Mouse (Mus musculus) C2C12 (cell line): Measurements from ENCODE around the gene Scn4a. TPM values are rescaled to one million over a fixed set of nuclear protein-coding genes. Genes with fewer than 3 reads are reported as not detected.

Experiments used
- H3K27me3 ChIP-seq: one replicate; pipeline ENCODE4 v1.6.1; 2011; ENCODE audit not compliant: control insufficient read depth, insufficient read depth, insufficient read length
- H3K36me3 ChIP-seq: one replicate; pipeline ENCODE4 v1.6.1; 2011; ENCODE audit not compliant: control insufficient read depth, insufficient read depth
- H3K4me3 ChIP-seq: one replicate; pipeline ENCODE4 v1.5.1; 2011; ENCODE audit warnings: mild to moderate bottlenecking, control low read depth; ENCODE audit not compliant: poor library complexity, insufficient read depth, severe bottlenecking
- H3K79me2 ChIP-seq: one replicate; pipeline ENCODE4 v1.6.1; 2011; ENCODE audit not compliant: control insufficient read depth, insufficient read depth
- H3K79me3 ChIP-seq: one replicate; pipeline ENCODE4 v1.6.1; 2011; ENCODE audit warnings: low read depth, control low read depth
- H3ac ChIP-seq: one replicate; pipeline ENCODE3; 2011; ENCODE audit warnings: low read depth; ENCODE audit not compliant: control insufficient read depth, insufficient read length
- CEBPB ChIP-seq: IDR thresholded peaks from one replicate; pipeline ENCODE4 v1.6.1; 2011; ENCODE audit warnings: low read depth, mild to moderate bottlenecking, control low read depth, moderate library complexity
- CTCF ChIP-seq: IDR thresholded peaks from one replicate; pipeline ENCODE4 v1.5.1; 2011; ENCODE audit not compliant: control insufficient read depth, insufficient read depth, insufficient read length
- FOSL1 ChIP-seq: IDR thresholded peaks from one replicate; pipeline ENCODE4 v1.8.0; 2011; ENCODE audit warnings: mild to moderate bottlenecking, low read length; ENCODE audit not compliant: poor library complexity, insufficient read depth, severe bottlenecking
- MAX ChIP-seq: IDR thresholded peaks from one replicate; pipeline ENCODE4 v1.6.1; 2011; ENCODE audit warnings: mild to moderate bottlenecking, control low read depth
- MYOD1 ChIP-seq: IDR thresholded peaks from one replicate; pipeline ENCODE4 v1.6.1; 2011; ENCODE audit warnings: low read depth; ENCODE audit not compliant: control insufficient read depth, insufficient read length
- MYOG ChIP-seq: IDR thresholded peaks from one replicate; pipeline ENCODE4 v1.6.1; 2011; ENCODE audit not compliant: control insufficient read depth, insufficient read length; ENCODE audit errors: extremely low read depth
- USF1 ChIP-seq: IDR thresholded peaks from one replicate; pipeline ENCODE4 v1.6.1; 2011; ENCODE audit warnings: low read depth, mild to moderate bottlenecking, control low read depth, moderate library complexity
- polyA plus RNA-seq: library from polyadenylated mRNA; unstranded; fragments of >200 nt; fragmentation: generic; extraction: Trizol; gene quantifications from one replicate; pipeline ENCODE4 v1.2.1, GENCODE M21; 2012; ENCODE audit warnings: missing spikeins

The Scn4a gene
- polyA plus RNA-seq, 1 experiment = 0.02 TPM

- TF ChIP-seq CTCF (peak; percentile 69), CEBPB (no peak)
- no peak overlapping the region for H3ac ChIP-seq
- peaks cover 8% of the 10 kb centered on the region for H3K36me3 ChIP-seq
- H3K79me3 ChIP-seq = no peaks in the 10 kb centered on the region
- no peaks in the 10 kb centered on the region for H3K79me2 ChIP-seq
- H3K27me3 ChIP-seq = no peaks in the 10 kb centered on the region
- H3K4me3 ChIP-seq = no peak overlapping the region
Measured at GRCm38 (mm10) chr11:106391546-106392188, 38.6 kb upstream of the Scn4a start.

- Histone ChIP-seq H3K27me3 (no peaks in the 10 kb centered on the region), H3K36me3 (peaks cover 4% of the 10 kb centered on the region), H3ac (no peak overlapping the region), H3K4me3 (no peak overlapping the region), H3K79me3 (no peaks in the 10 kb centered on the region), H3K79me2 (no peaks in the 10 kb centered on the region)
- TF ChIP-seq USF1 (no peak), FOSL1 (no peak), CEBPB (no peak), MYOG (no peak)
Measured at GRCm38 (mm10) chr11:106390757-106391156, 37.7 kb upstream of the Scn4a start.

- TF ChIP-seq CTCF (no peak), USF1 (no peak)
- H3ac ChIP-seq = no peak overlapping the region
- no peaks in the 10 kb centered on the region for H3K79me2 ChIP-seq
- H3K36me3 ChIP-seq = peaks cover 4% of the 10 kb centered on the region
- no peak overlapping the region for H3K4me3 ChIP-seq
- no peaks in the 10 kb centered on the region for H3K27me3 ChIP-seq
- no peaks in the 10 kb centered on the region for H3K79me3 ChIP-seq
Measured at GRCm38 (mm10) chr11:106389611-106390010, 36.5 kb upstream of the Scn4a start.

- no peaks in the 10 kb centered on the region for H3K36me3 ChIP-seq
- H3K4me3 ChIP-seq = no peak within 1 kb of the TSS
- no peaks in the 10 kb centered on the region for H3K79me3 ChIP-seq
- H3ac ChIP-seq = no peak within 1 kb of the TSS
- H3K27me3 ChIP-seq = no peaks in the 10 kb centered on the region
- no peak for TF ChIP-seq CEBPB
- TF ChIP-seq USF1 = peak; percentile 18
- no peak for TF ChIP-seq MYOG
- no peak for TF ChIP-seq MYOD1
- no peak for TF ChIP-seq MAX
- TF ChIP-seq CTCF = no peak
- no peak for TF ChIP-seq FOSL1
- H3K79me2 ChIP-seq = no peaks in the 10 kb centered on the region
Measured at GRCm38 (mm10) chr11:106387791-106388216, 34.7 kb upstream of the Scn4a start, which contains the start of gene Icam2. Gene Icam2, minus strand, starts transcription at chr11:106388075.

- TF ChIP-seq MAX (no peak), FOSL1 (no peak), CEBPB (no peak), MYOG (no peak), MYOD1 (no peak), USF1 (no peak), CTCF (no peak)
- Histone ChIP-seq H3ac (no peak overlapping the region), H3K27me3 (no peaks in the 10 kb centered on the region), H3K4me3 (no peak overlapping the region), H3K79me3 (no peaks in the 10 kb centered on the region), H3K36me3 (no peaks in the 10 kb centered on the region), H3K79me2 (no peaks in the 10 kb centered on the region)
Measured at GRCm38 (mm10) chr11:106387020-106387419, 33.9 kb upstream of the Scn4a start.

GRCm38 (mm10) chr11:106386409-106386808 is 33.3 kb upstream of the Scn4a start:
- no peaks in the 10 kb centered on the region for H3K79me2 ChIP-seq
- no peaks in the 10 kb centered on the region for H3K36me3 ChIP-seq
- TF ChIP-seq FOSL1 (no peak), MAX (no peak), USF1 (no peak), CTCF (no peak), MYOG (no peak)
- H3ac ChIP-seq = no peak overlapping the region
- H3K4me3 ChIP-seq = no peak overlapping the region
- H3K79me3 ChIP-seq = no peaks in the 10 kb centered on the region
- no peaks in the 10 kb centered on the region for H3K27me3 ChIP-seq
